Mouse (Mus musculus) gastrocnemius, postnatal 14 days (tissue): ENCODE data around the gene Gm13285. TPM values are rescaled to one million over a fixed set of nuclear protein-coding genes. Genes with fewer than 3 reads are reported as not detected.
"Not testable (repeated sequence)": the region's sequence is repeated elsewhere in the genome, so short reads cannot be mapped to it uniquely, and the experiment has no call there.

Experiments used
- DNase-seq: peaks from one replicate; pipeline ENCODE4 v3.0.0; 2021; ENCODE audit warnings: mixed read lengths
- intact Hi-C: fragments of 180-260 bp; cut with DNase I; formaldehyde crosslinking; loops from one replicate; pipeline ENCODE4 v1.15.1; 2025; ENCODE audit warnings: low total_unique reads
- total RNA-seq, 2 experiments: library from RNA; stranded (reverse); gene quantifications; 2 replicates each; pipeline ENCODE4 v1.2.3; 2021

Gm13285 gene
- total RNA-seq, 2 experiments from 2014 or later: not detected

DNA sequence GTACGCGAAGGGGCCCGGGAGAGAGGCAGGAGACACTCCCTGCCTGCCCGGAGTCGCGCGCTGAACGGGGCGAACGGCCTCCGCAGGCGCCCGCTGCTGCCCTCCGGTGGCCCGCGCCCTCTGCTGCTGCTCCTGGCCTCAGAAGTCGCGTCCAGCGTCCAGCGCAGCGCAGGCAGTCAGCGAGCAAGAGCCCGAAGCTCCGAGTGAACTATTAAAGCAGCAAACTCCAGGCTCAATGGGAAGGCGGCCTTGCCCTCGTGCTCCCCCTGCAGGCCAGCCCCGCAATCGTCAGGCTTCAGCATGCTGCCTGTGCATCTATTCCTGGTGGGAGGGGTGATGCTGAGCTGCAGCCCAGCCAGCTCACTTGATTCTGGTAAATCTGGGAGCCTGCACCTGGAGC, 8.2 kb upstream of the Gm13285 start, which contains the start of gene Gm13278:
TSS of gene Gm13278 (plus strand) at position 301 of the 400 bp plus-strand sequence.
- intact Hi-C loops, DNase-seq: not testable (repeated sequence)

DNA sequence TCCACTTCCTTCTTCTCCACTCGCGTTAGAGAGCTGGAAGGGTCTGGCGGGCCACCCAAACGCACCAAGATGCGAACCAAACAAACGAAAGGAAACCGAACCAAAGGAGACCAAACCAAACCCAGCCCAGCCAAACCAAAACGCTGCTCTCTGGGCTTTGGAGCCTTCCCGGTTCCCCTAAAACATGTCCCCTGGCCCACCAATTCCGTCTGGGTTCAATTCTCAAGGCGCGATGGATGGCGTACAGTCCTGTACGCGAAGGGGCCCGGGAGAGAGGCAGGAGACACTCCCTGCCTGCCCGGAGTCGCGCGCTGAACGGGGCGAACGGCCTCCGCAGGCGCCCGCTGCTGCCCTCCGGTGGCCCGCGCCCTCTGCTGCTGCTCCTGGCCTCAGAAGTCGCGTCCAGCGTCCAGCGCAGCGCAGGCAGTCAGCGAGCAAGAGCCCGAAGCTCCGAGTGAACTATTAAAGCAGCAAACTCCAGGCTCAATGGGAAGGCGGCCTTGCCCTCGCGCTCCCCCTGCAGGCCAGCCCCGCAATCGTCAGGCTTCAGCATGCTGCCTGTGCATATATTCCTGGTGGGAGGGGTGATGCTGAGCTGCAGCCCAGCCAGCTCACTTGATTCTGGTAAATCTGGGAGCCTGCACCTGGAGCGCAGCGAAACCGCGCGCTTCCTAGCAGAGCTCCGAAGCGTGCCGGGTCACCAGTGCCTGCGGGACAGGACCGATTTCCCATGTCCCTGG, 5.4 kb upstream of the Gm13285 start, which contains the start of gene Gm13275:
TSS of gene Gm13275 (plus strand) at position 552 of the 740 bp plus-strand sequence.
- intact Hi-C loops: not testable (repeated sequence)
- DNase-seq: peak; percentile 45

DNA sequence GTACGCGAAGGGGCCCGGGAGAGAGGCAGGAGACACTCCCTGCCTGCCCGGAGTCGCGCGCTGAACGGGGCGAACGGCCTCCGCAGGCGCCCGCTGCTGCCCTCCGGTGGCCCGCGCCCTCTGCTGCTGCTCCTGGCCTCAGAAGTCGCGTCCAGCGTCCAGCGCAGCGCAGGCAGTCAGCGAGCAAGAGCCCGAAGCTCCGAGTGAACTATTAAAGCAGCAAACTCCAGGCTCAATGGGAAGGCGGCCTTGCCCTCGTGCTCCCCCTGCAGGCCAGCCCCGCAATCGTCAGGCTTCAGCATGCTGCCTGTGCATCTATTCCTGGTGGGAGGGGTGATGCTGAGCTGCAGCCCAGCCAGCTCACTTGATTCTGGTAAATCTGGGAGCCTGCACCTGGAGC, 2.4 kb upstream of the Gm13285 start, which contains the start of gene Gm13279:
TSS of gene Gm13279 (plus strand) at position 301 of the 400 bp plus-strand sequence.
- DNase-seq, intact Hi-C loops: not testable (repeated sequence)

DNA sequence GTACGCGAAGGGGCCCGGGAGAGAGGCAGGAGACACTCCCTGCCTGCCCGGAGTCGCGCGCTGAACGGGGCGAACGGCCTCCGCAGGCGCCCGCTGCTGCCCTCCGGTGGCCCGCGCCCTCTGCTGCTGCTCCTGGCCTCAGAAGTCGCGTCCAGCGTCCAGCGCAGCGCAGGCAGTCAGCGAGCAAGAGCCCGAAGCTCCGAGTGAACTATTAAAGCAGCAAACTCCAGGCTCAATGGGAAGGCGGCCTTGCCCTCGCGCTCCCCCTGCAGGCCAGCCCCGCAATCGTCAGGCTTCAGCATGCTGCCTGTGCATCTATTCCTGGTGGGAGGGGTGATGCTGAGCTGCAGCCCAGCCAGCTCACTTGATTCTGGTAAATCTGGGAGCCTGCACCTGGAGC, 3.5 kb downstream of the Gm13285 start, which contains the start of gene Gm13287:
TSS of gene Gm13287 (plus strand) at position 301 of the 400 bp plus-strand sequence.
- intact Hi-C loops, DNase-seq: not testable (repeated sequence)

DNA sequence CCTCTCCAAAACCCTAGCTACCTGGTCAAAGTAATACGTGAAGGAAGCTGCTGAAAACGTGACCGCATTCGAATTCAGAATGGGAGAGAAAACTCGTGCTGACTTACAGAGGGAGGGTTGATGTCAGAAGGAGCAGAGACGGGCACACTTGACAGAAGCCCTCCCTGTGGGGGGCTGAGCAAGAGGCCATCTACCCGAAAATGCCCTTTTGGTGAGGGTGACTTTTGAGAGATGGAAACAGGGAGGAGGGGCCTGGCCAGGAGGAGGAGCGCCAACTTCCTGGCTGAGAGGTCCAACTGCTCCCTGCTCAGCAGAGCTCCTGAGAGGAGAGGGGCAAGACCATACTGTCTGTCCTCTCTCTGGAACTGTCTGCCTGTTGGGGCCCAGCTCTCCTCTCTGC, 5.8 kb downstream of the Gm13285 start, which contains the start of gene Gm13288:
TSS of gene Gm13288 (plus strand) at position 301 of the 400 bp plus-strand sequence.
- intact Hi-C loops, DNase-seq: not testable (repeated sequence)

DNA sequence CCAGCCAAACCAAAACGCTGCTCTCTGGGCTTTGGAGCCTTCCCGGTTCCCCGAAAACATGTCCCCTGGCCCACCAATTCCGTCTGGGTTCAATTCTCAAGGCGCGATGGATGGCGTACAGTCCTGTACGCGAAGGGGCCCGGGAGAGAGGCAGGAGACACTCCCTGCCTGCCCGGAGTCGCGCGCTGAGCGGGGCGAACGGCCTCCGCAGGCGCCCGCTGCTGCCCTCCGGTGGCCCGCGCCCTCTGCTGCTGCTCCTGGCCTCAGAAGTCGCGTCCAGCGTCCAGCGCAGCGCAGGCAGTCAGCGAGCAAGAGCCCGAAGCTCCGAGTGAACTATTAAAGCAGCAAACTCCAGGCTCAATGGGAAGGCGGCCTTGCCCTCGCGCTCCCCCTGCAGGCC, 6.3 kb downstream of the Gm13285 start:
- peak; percentile 31 for DNase-seq
- intact Hi-C loops: not testable (repeated sequence)

DNA sequence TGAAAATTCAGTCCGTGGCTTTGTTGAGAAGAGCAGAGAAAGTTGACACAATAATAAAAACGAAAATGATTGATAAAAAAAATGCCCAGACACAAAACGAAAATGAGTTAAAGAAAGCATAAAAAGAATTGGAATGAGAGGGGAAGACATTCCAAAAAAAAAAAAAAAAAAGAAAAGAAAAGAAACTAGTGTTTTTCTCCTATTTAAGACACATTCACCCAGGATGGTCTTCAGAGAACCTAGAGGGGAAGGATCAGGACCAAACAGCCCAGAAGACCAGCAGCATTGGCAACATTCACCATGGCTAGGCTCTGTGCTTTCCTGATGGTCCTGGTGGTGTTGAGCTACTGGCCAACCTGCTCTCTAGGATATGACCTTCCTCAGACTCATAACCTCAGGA, 16.5 kb downstream of the Gm13285 start, which contains the start of gene Ifna7:
TSS of gene Ifna7 (plus strand) at position 301 of the 400 bp plus-strand sequence.
- intact Hi-C loops: no loop called here
- no peak for DNase-seq

DNA sequence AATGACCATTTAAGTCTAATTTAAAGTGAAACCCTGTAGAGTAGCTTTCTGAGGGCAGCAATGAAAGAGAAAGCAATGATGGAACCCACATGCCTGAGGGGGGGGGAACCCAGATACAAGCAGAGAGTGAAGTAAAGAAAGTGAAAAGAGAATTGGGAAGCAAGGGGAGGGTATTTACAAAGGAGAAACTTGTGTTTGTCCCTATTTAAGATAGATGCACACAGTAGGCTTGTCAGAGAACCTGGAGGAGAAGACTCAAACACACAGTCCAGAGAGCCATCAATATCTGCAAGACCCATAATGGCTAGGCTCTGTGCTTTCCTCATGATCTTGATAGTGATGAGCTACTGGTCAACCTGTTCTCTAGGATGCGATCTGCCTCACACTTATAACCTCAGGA, 20.2 kb downstream of the Gm13285 start, which contains the start of gene Ifna11:
TSS of gene Ifna11 (plus strand) at position 301 of the 400 bp plus-strand sequence.
- no peak for DNase-seq
- intact Hi-C loops: no loop called here

DNA sequence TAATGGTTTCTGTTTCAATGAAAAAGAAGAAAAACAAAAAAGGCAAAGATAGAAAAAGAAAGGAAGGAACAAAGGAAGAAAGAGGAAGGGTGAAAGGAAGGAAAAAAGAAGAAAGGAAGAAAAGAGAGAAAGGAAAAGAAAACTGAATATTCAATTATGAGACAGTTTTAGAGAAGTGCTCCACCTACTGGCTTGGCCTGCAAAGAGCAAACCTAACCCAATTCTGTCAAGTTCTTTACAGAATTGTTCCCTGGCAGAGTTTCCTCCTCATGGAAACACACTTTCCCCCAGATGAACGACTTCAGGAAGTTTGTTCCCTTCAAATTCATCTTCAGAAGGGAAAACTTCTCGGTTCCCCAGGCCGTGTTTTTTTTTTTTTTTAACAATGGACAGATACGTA, 23.5 kb downstream of the Gm13285 start:
- DNase-seq: no peak

DNA sequence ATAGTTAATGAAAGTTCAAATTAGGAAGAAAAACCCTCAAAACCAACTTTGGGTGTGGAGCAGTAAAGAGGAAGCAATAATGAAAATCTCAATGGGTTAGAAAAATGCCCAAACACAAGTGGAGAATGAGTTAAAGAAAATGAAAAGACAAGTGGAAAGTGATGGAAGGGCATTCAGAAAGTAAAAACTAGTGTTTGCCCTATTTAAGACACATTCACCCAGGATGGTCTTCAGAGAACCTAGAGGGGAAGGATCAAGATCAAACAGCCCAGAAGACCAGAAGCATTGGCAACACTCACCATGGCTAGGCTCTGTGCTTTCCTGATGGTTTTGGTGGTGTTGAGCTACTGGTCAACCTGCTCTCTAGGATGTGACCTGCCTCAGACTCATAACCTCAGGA, 27.7 kb downstream of the Gm13285 start, which contains the start of gene Ifna6:
TSS of gene Ifna6 (plus strand) at position 301 of the 400 bp plus-strand sequence.
- intact Hi-C loops, DNase-seq: not testable (repeated sequence)

More for the DNA sequence above, 23.5 kb downstream of the Gm13285 start:
- intact Hi-C loops: no loop called here

DNA sequence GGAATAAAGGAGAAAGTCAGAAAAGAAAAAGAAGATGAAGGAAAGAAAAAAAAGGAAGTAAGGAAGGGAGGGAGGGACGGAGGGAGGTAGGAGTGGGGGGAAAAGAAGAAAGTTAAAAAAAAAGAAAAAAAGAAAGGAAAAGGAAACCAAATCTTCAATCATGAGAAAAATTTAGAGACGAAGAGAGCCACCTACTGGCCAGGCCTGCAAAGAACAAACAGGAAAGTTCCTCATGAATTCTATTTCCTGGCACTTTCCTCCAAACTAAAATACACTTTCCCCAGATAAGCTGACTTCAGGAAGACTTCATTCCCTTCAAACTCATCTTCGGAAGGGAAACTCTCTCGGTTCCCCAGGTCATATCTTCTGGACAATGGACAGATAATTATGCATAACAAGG, 31.1 kb downstream of the Gm13285 start:
- intact Hi-C loops: no loop called here
- peak; percentile 5 for DNase-seq

DNA sequence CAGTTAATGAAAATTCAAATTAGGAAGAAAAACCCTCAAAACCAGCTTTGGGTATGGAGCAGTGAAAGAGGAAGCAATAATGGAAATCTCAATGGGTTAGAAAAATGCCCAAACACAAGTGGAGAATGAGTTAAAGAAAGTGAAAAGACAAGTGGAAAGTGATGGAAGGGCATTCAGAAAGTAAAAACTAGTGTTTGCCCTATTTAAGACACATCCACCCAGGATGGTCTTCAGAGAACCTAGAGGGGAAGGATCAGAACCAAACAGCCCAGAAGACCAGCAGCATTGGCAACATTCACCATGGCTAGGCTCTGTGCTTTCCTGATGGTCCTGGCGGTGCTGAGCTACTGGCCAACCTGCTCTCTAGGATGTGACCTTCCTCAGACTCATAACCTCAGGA, 35.8 kb downstream of the Gm13285 start, which contains the start of gene Ifna5:
TSS of gene Ifna5 (plus strand) at position 301 of the 400 bp plus-strand sequence.
- DNase-seq, intact Hi-C loops: not testable (repeated sequence)

DNA sequence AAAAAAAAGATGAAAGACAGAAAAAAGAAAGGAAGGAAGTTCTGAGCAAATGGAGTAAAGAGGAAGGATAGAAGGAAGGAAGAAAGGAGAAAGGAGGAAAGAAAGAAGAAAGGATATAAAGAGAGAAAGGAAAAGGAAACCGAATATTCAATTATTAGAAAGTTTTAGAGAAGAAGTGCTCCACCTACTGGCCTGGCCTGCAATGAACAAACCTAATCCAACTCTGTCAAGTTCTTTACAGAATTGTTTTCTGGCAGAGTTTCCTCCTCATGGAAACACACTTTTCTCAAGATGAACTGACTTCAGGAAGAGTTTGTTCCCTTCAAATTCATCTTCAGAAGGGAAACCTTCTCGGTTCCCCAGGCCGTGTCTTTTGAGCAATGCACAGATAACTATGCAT, 39.4 kb downstream of the Gm13285 start:
- DNase-seq: no peak
- intact Hi-C loops: no loop called here

DNA sequence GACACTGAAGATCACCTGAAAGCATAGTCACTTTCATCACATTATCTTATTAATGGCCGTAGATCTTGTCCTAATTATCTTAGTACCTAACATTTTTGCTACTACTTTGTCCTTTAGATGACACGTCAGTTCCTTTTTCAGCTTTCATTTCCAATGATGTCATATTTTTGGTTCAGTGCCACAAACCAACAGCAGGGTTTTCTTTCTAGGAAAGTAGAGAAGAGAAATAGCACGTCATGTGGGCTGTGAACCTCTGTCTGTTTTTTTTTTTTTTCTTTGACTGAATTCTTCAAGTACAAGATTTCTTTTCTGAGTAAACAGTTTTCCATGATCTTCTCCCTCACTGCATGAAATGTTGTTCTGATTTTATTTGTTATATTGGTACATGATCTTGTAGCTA, 40.6 kb downstream of the Gm13285 start:
- no peak for DNase-seq
- intact Hi-C loops: no loop called here

DNA sequence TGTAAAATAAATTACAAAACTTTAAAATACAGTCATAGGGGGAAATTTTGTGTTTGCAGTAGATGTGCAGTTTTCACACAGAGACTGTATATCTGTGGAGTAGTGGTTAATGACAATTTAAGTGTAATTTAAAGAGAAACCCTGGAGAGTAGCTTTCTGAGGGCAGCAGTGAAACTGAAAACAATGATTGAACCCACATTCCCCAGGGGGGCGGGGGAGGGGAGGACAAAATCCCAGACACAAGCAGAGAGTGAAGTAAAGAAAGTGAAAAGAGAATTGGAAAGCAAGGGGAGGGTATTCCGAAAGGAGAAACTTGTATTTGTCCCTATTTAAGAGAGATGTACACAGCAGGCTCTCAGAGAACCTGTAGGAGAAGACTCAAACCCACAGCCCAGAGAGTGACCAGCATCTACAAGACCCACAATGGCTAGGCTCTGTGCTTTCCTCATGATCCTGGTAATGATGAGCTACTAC, 42.0 kb downstream of the Gm13285 start, which contains the start of gene Ifna4:
TSS of gene Ifna4 (plus strand) at position 424 of the 474 bp plus-strand sequence.
- intact Hi-C loops: no loop called here

DNA sequence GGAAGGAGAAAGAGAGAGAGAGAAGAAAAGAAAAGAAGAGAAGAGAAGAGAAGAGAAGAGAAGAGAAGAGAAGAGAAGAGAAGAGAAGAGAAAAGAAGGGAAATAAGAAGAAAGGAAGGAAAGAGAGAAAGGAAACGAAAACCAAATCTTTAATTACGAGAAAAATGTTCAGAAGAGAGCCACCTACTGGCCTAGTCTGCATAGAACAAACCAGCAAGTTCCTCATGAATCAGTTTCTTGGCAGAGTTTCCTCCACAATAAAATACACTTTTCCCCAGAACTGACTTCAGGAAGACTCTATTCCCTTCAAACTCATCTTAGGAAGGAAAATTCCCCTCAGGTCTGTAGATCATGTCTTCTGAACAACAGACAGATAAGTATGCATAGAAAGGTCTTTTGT, 45.9 kb downstream of the Gm13285 start:
- no peak for DNase-seq
- intact Hi-C loops: no loop called here

More for the DNA sequence above, 42.0 kb downstream of the Gm13285 start, which contains the start of gene Ifna4:
- DNase-seq: no peak

DNA sequence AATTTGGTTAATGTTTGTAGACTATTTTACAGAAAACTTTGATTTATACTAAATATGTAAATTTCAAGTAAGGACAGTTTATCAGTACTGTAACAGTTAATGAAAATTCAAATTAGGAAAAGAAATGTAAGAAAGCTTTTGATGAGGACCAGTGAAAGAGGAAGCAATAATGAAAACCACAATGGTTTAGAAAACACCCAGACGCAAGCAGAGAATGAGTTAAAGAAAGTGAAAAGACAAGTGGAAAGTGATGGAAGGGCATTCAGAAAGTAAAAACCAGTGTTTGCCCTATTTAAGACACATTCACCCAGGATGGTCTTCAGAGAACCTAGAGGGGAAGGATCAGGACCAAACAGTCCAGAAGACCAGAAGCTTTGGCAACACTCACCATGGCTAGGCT, 50.2 kb downstream of the Gm13285 start, which contains the start of gene Ifna1:
TSS of gene Ifna1 (plus strand) at position 390 of the 400 bp plus-strand sequence.
- DNase-seq: no peak
- intact Hi-C loops: no loop called here
